Mouse (Mus musculus): Measurements from ENCODE around the gene Col4a3.

- no peak for TF ChIP-seq POLR2A (IDR thresholded peaks at IDR 0.05; ENCODE audit: insufficient read depth, low read depth, low read length)
- no peak for TF ChIP-seq CTCF (IDR thresholded peaks at IDR 0.05)
- no peak for TF ChIP-seq EP300 (IDR thresholded peaks at IDR 0.05; ENCODE audit: insufficient read depth, low read depth, low read length)
Observed at GRCm38 (mm10) chr1:82625474-82625873, 38.8 kb downstream of the Col4a3 start.
